Mouse (Mus musculus) brain, embryonic 14.5 days (tissue): ENCODE data around the gene Rbbp6.

Experiments used
- CTCF ChIP-seq: fragments of 200-500 bp; IDR thresholded peaks from 2 replicates; pipeline ENCODE4 v1.5.1; 2012; ENCODE audit warnings: inconsistent platforms, mild to moderate bottlenecking, moderate library complexity, borderline replicate concordance; ENCODE audit not compliant: insufficient read depth, insufficient read length; ENCODE audit errors: extremely low read depth
- POLR2A ChIP-seq: fragments of 200-500 bp; IDR thresholded peaks from 2 replicates; pipeline ENCODE4 v1.6.1; 2012; ENCODE audit warnings: mild to moderate bottlenecking, inconsistent platforms, borderline replicate concordance; ENCODE audit not compliant: poor library complexity, insufficient read depth, insufficient read length, severe bottlenecking; ENCODE audit errors: extremely low read depth

GRCm38 (mm10) chr7:122939181-122939580 lies 26.3 kb upstream of the Rbbp6 start:
- no peak for TF ChIP-seq POLR2A
- no peak for TF ChIP-seq CTCF
